Mouse (Mus musculus): ENCODE data around the gene Zmat1. TPM values are rescaled to one million over a fixed set of nuclear protein-coding genes. Genes with fewer than 3 reads are reported as not detected.
"Not testable (repeated sequence)": the region's sequence is repeated elsewhere in the genome, so short reads cannot be mapped to it uniquely, and the experiment has no call there.

Zmat1 gene
- polyA plus RNA-seq (2017; shearing (Covaris generic)) = 1 to 10 TPM; 5.2 to 5.8 TPM

- ATAC-seq = peak; percentile 96
These were observed at the start of gene Zmat1 for GRCm38 (mm10) chrX:135008720-135009470. Gene Zmat1, minus strand, starts transcription at chrX:135009209.

GRCm38 (mm10) chrX:135053939-135054338, 44.9 kb upstream of the Zmat1 start:
- not testable (repeated sequence) for ATAC-seq

- no peak for ATAC-seq
These were observed 27.0 kb upstream of the Zmat1 start for GRCm38 (mm10) chrX:135035962-135036375.

GRCm38 (mm10) chrX:135025135-135025534, 16.1 kb upstream of the Zmat1 start:
- no peak for ATAC-seq

GRCm38 (mm10) chrX:135011381-135011780, 2.4 kb upstream of the Zmat1 start:
- ATAC-seq = no peak

- ATAC-seq = no peak
These were observed 434 bp upstream of the Zmat1 start for GRCm38 (mm10) chrX:135009471-135009815.

- no peak for ATAC-seq
These were observed 988 bp downstream of the Zmat1 start for GRCm38 (mm10) chrX:135008021-135008420.

- no peak for ATAC-seq
These were observed 44.5 kb downstream of the Zmat1 start, which contains the start of gene Nxf2 for GRCm38 (mm10) chrX:134964546-134964945. Gene Nxf2, minus strand, starts transcription at chrX:134964754.

- ATAC-seq = peak; percentile 92
These were observed 45.5 kb downstream of the Zmat1 start for GRCm38 (mm10) chrX:134963305-134964094.

- peak; percentile 40 for ATAC-seq
These were observed 78.6 kb downstream of the Zmat1 start for GRCm38 (mm10) chrX:134930361-134930760.

- ATAC-seq = no peak
These were observed 79.1 kb downstream of the Zmat1 start for GRCm38 (mm10) chrX:134929927-134930326.

- no peak for ATAC-seq
These were observed 84.0 kb downstream of the Zmat1 start for GRCm38 (mm10) chrX:134925058-134925457.

- no peak for ATAC-seq
These were observed 85.2 kb downstream of the Zmat1 start for GRCm38 (mm10) chrX:134923675-134924424.

Other genes starting within 250 kb of the Zmat1 start
- gene Armcx2, start 200.0 kb downstream of the Zmat1 start, polyA plus RNA-seq (2017; shearing (Covaris generic)) = 1 to 10 TPM; 5.0 to 8.9 TPM
- gene Nxf2, start 44.5 kb downstream of the Zmat1 start, polyA plus RNA-seq (2017; shearing (Covaris generic)) = under 1 TPM in 1 of 2 experiments, not detected in 1; 0.25 TPM
- under 1 TPM in 1 of 2 experiments, not detected in 1; 0.12 TPM for gene Gm15023, start 168.4 kb upstream of the Zmat1 start, polyA plus RNA-seq (2017; shearing (Covaris generic))
- not detected for gene Tceal6, start 201.5 kb upstream of the Zmat1 start, polyA plus RNA-seq (2017; shearing (Covaris generic))

Measured in activated CD4-positive, CD25-positive, alpha-beta regulatory T cell, adult 4 months (primary cell).